Mouse (Mus musculus) CD4-positive naive resting alpha-beta T cell, adult 76 days (primary cell): ENCODE results near the gene Slc22a26. TPM values are rescaled to one million over a fixed set of nuclear protein-coding genes. Genes with fewer than 3 reads are reported as not detected.

Source experiments
- total RNA-seq: library from RNA; stranded (reverse); gene quantifications from one replicate; pipeline ENCODE4 v1.2.4, GENCODE M21; 2023

Slc22a26 gene
- not detected for total RNA-seq

GRCm38 (mm10) chr19:7802571-7802970, at the start of gene Slc22a26:
Slc22a26 (minus strand) TSS chr19:7802667.

Other genes starting within 250 kb of the Slc22a26 start
- 19.3 TPM for gene Pla2g16, start 245.2 kb downstream of the Slc22a26 start, total RNA-seq
- not detected for gene Lgals12, start 195.5 kb downstream of the Slc22a26 start, total RNA-seq
- 0.56 TPM for gene Hrasls5, start 190.1 kb downstream of the Slc22a26 start, total RNA-seq
- not detected for gene Slc22a19, start 91.4 kb downstream of the Slc22a26 start, total RNA-seq
- not detected for gene Slc22a27, start 163.4 kb upstream of the Slc22a26 start, total RNA-seq